Mouse (Mus musculus) thymus, postnatal 0 days (tissue): Measurements from ENCODE around the gene Olfr55. TPM values are rescaled to one million over a fixed set of nuclear protein-coding genes. Genes with fewer than 3 reads are reported as not detected.
"Not testable (repeated sequence)": the region's sequence is repeated elsewhere in the genome, so short reads cannot be mapped to it uniquely, and the experiment has no call there.

Source experiments
- DNase-seq: peaks from one replicate; pipeline ENCODE4 v3.0.0-alpha.2; 2015; ENCODE audit warnings: low spot score
- polyA plus RNA-seq: library from polyadenylated mRNA; unstranded; fragments of >200 nt; fragmentation: Nextera tagmentation; extraction: Ambion mirVana; gene quantifications from 2 replicates; pipeline ENCODE4 v1.2.1, GENCODE M21; 2015

The Olfr55 gene
- polyA plus RNA-seq, result not detected in 2 replicates

DNA sequence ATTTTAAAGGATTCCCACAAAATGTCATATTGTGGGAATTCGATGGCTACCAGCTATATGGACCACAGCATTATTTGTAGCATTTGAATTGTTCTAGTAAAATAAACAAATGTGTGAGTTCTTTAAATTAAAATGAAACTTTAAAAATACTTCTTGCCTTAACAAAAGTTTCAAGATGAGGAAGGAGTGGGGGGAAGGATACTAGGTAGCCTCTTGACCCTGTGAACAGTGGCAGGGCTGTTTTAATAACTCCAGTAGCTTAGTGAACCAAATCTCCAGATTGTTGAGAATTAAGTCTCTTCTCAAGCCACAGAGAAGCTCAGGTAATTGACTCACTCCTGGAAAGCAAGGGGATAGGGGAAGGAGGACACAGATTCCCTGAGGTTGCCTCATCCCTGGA, at the start of gene Olfr55:
Olfr55 (plus strand) TSS at position 301 of the 400 bp plus-strand sequence.
- DNase-seq, result not testable (repeated sequence)

DNA sequence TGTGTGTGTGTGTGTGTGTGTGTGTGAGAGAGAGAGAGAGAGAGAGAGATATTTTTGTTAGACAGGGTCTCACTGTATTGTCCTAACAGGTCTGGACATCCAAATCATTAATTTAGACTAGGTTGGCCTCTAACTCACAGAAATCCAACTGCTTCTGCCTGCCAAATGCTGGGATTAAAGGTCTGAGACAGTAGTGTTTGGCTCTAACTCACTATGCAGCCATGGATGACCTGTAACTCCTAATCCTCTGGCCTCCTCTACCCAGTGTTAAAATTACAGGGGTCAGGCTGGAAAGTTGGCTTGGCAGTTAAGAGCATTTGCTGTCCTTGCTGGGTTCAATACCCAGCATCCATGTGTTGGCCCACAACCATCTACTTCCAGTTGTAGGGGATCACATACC, 43.7 kb upstream of the Olfr55 start:
- no peak for DNase-seq

DNA sequence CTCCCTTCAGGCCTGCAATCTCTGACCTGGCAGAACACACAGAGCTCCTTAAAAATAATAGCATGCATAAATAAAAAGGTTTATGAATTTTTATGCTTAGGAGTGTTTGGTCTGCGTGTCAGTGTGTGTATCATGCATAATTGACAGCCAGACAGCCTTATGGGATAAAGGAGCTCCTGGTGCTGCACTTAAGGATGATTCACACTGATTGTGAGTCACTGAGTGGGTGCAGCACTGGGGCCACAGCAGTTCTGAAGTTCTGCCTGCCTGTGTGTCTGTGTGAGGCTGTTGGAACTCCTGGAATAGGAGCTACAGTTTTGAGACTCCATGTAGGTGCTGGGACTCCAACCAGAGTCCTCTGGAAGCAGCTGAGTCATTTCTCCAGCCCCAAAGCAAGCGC, 42.0 kb upstream of the Olfr55 start:
- DNase-seq, result no peak

DNA sequence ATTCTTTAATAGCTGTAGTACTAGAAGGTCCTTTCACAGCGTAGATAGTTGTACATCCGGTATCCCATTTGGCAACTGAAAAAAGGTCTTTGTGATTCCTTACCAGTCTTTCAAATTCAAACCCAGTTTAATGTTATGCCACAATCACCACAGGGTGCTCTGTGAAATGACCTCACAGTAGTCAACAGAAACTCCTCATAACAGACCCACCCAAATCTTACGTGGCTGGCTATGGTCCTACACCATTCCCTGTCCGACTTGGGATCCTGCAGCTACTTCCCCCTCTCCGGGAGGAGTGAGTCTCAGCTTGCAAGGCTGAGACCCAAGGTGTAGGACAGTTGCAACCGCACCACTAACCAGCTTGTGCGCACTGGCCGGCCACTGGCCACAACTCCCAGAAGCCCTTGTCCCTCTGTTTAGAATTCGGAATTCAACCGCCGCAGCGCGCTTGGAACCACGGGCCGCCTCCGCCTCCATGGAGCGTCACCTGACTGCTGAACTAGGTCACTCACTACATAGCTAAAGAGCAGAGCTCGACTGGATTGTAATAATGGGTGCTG, 28.9 kb upstream of the Olfr55 start, which contains the start of gene Morc2b:
Morc2b (minus strand) TSS at position 423 of the 560 bp plus-strand sequence.
- DNase-seq, result no peak

DNA sequence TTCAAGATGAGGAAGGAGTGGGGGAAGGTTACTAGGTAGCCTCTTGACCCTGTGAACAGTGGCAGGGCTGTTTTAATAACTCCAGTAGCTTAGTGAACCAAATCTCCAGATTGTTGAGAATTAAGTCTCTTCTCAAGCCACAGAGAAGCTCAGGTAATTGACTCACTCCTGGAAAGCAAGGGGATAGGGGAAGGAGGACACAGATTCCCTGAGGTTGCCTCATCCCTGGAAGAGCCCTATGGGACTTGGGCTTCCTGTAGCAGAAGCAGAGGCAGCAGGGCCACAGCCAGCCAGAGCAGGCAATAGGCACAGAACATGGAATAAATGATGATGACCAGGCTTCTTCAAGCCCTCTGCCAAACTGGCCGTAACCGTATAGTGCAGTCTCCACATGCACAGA, 22.8 kb downstream of the Olfr55 start, which contains the start of gene Olfr239:
Olfr239 (plus strand) TSS at position 301 of the 400 bp plus-strand sequence.
- not testable (repeated sequence) for DNase-seq

DNA sequence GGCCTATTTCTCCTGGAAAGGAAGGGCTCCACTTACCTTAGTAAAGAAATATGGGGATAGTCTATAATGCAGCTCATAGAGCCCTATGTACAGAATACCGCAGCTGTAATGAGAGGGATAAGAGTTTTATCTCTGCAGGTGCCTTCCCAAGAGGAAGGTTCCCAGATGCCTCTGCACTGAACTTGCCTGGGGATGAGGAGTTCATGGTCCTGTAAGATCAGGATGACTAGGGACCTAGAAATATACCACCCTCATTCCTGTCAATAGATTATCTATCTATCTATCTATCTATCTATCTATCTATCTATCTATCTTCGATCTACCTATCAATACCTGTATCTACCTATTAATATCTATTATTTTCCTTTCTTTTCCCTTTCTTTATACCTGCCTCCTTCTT, 53.3 kb downstream of the Olfr55 start, which contains the start of gene Olfr1564:
Olfr1564 (minus strand) TSS at position 101 of the 400 bp plus-strand sequence.
- DNase-seq, result no peak

Other genes starting within 250 kb of the Olfr55 start
- 11.1 and 14.0 TPM in 2 replicates for gene Cyp4f13, start 221.0 kb upstream of the Olfr55 start, polyA plus RNA-seq
- 19.5 and 20.6 TPM in 2 replicates for gene Zfp472, start 202.6 kb upstream of the Olfr55 start, polyA plus RNA-seq
- gene Zfp952, start 175.3 kb upstream of the Olfr55 start, polyA plus RNA-seq, result 10.6 and 11.0 TPM in 2 replicates
- gene Zfp763, start 135.0 kb upstream of the Olfr55 start, polyA plus RNA-seq, result 7.8 and 8.1 TPM in 2 replicates
- not detected in 2 replicates for gene 4921501E09Rik, start 100.4 kb upstream of the Olfr55 start, polyA plus RNA-seq
- gene Zfp563, start 79.1 kb upstream of the Olfr55 start, polyA plus RNA-seq, result 8.7 and 9.2 TPM in 2 replicates
- not detected in 2 replicates for gene Morc2b, start 28.8 kb upstream of the Olfr55 start, polyA plus RNA-seq
- gene Olfr239, start 22.9 kb downstream of the Olfr55 start, polyA plus RNA-seq, result not detected in 2 replicates
- gene Olfr1564, start 53.2 kb downstream of the Olfr55 start, polyA plus RNA-seq, result 0.03 TPM in 1 of 2 replicates, not detected in the other
- 19.5 and 21.7 TPM in 2 replicates for gene Zfp955a, start 86.7 kb downstream of the Olfr55 start, polyA plus RNA-seq
- gene Olfr63, start 96.2 kb downstream of the Olfr55 start, polyA plus RNA-seq, result 0.03 and 0.05 TPM in 2 replicates
- 10.4 and 11.0 TPM in 2 replicates for gene Zfp955b, start 121.1 kb downstream of the Olfr55 start, polyA plus RNA-seq
- 7.7 and 8.3 TPM in 2 replicates for gene Zfp81, start 190.4 kb downstream of the Olfr55 start, polyA plus RNA-seq
- gene Zfp101, start 226.2 kb downstream of the Olfr55 start, polyA plus RNA-seq, result 17.9 and 22.5 TPM in 2 replicates